Mouse (Mus musculus) embryo, embryonic 11 days (tissue): ENCODE data around the gene Vps41.

Experiments
- DNase-seq: peaks from one replicate; pipeline ENCODE4 v3.0.0-alpha.2; 2015

Vps41 gene

GRCm38 (mm10) chr13:18797555-18797954 lies 80.5 kb downstream of the Vps41 start:
- DNase-seq = no peak

- no peak for DNase-seq
Observed at GRCm38 (mm10) chr13:18800434-18800833, 83.3 kb downstream of the Vps41 start.

GRCm38 (mm10) chr13:18809465-18809864 lies 92.4 kb downstream of the Vps41 start:
- DNase-seq = no peak

- peak; percentile 84 for DNase-seq
Observed at GRCm38 (mm10) chr13:18809978-18810675, 93.0 kb downstream of the Vps41 start.

GRCm38 (mm10) chr13:18824420-18825123 lies 107.5 kb downstream of the Vps41 start:
- peak; percentile 4 for DNase-seq

GRCm38 (mm10) chr13:18827029-18827428 lies 109.9 kb downstream of the Vps41 start:
- DNase-seq = no peak

GRCm38 (mm10) chr13:18830486-18830885 lies 113.4 kb downstream of the Vps41 start:
- no peak for DNase-seq

- DNase-seq = no peak
Observed at GRCm38 (mm10) chr13:18839231-18839630, 122.1 kb downstream of the Vps41 start.

- DNase-seq = no peak
Observed at GRCm38 (mm10) chr13:18840366-18840765, 123.3 kb downstream of the Vps41 start.

- DNase-seq = no peak
Observed at GRCm38 (mm10) chr13:18841019-18841418, 123.9 kb downstream of the Vps41 start.

- no peak for DNase-seq
Observed at GRCm38 (mm10) chr13:18841752-18842282, 124.7 kb downstream of the Vps41 start.

- no peak for DNase-seq
Observed at GRCm38 (mm10) chr13:18842556-18842955, 125.5 kb downstream of the Vps41 start.

- no peak for DNase-seq
Observed at GRCm38 (mm10) chr13:18843546-18843945, 126.5 kb downstream of the Vps41 start.

GRCm38 (mm10) chr13:18847386-18847785 lies 130.3 kb downstream of the Vps41 start:
- no peak for DNase-seq

GRCm38 (mm10) chr13:18849563-18849962 lies 132.5 kb downstream of the Vps41 start:
- DNase-seq = no peak

GRCm38 (mm10) chr13:18851182-18851581 lies 134.1 kb downstream of the Vps41 start:
- no peak for DNase-seq

GRCm38 (mm10) chr13:18852718-18853117 lies 135.6 kb downstream of the Vps41 start:
- no peak for DNase-seq

- no peak for DNase-seq
Observed at GRCm38 (mm10) chr13:18856026-18856802, 139.1 kb downstream of the Vps41 start.

GRCm38 (mm10) chr13:18858183-18858582 lies 141.1 kb downstream of the Vps41 start:
- no peak for DNase-seq

GRCm38 (mm10) chr13:18859389-18859788 lies 142.3 kb downstream of the Vps41 start:
- DNase-seq = no peak

GRCm38 (mm10) chr13:18868030-18868490 lies 151.0 kb downstream of the Vps41 start:
- DNase-seq = peak; percentile 33

GRCm38 (mm10) chr13:18868825-18869224 lies 151.7 kb downstream of the Vps41 start:
- DNase-seq = no peak

- peak; percentile 7 for DNase-seq
Observed at GRCm38 (mm10) chr13:18875321-18875720, 158.2 kb downstream of the Vps41 start.
